Mouse (Mus musculus) ES-Bruce4 (cell line): ENCODE data around the gene Cutc. TPM values are rescaled to one million over a fixed set of nuclear protein-coding genes. Genes with fewer than 3 reads are reported as not detected.
A peak's percentile ranks its signal among the peaks of the same experiment; 100 is the strongest.

Experiments
- H3K27ac ChIP-seq: 2 replicates; pipeline ENCODE4 v1.5.1; 2012; ENCODE audit warnings: low read length, inconsistent platforms; ENCODE audit not compliant: insufficient read depth
- H3K27me3 ChIP-seq: 2 replicates; pipeline ENCODE4 v1.6.1; 2012; ENCODE audit warnings: mild to moderate bottlenecking, low read length, inconsistent platforms; ENCODE audit not compliant: control insufficient read depth, poor library complexity, insufficient read depth, severe bottlenecking
- H3K36me3 ChIP-seq: 2 replicates; pipeline ENCODE4 v1.6.1; 2012; ENCODE audit warnings: inconsistent platforms, mild to moderate bottlenecking, low read length, moderate library complexity; ENCODE audit not compliant: control insufficient read depth, poor library complexity, insufficient read depth, severe bottlenecking
- H3K4me1 ChIP-seq: one replicate; pipeline ENCODE4 v1.8.1; 2011; ENCODE audit warnings: low read length; ENCODE audit not compliant: control insufficient read depth, insufficient read depth
- H3K4me3 ChIP-seq: 2 replicates; pipeline ENCODE4 v1.5.1; 2011; ENCODE audit warnings: low read depth, mild to moderate bottlenecking, low read length
- H3K9ac ChIP-seq: 2 replicates; pipeline ENCODE4 v1.6.1; 2012; ENCODE audit warnings: low read depth, mild to moderate bottlenecking, inconsistent platforms; ENCODE audit not compliant: poor library complexity, severe bottlenecking
- H3K9me3 ChIP-seq: replicated peaks from 2 replicates; pipeline ENCODE4 v1.6.1; 2012; ENCODE audit warnings: mild to moderate bottlenecking, low read length, inconsistent platforms; ENCODE audit not compliant: control insufficient read depth, poor library complexity, insufficient read depth, severe bottlenecking
- CTCF ChIP-seq: IDR thresholded peaks from one replicate; pipeline ENCODE4 v1.8.1; 2011; ENCODE audit warnings: low read depth, low read length
- EP300 ChIP-seq: IDR thresholded peaks from 2 replicates; pipeline ENCODE4 v1.6.1; 2011; ENCODE audit warnings: low read depth, low read length; ENCODE audit not compliant: insufficient read depth
- POLR2A ChIP-seq: IDR thresholded peaks from one replicate; pipeline ENCODE4 v1.8.1; 2011; ENCODE audit warnings: low read length; ENCODE audit not compliant: insufficient read depth
- polyA plus RNA-seq: library from polyadenylated mRNA; stranded (reverse); fragments of >200 nt; gene quantifications from 2 replicates; pipeline ENCODE4 v1.2.4, GENCODE M21; 2011; ENCODE audit warnings: low read depth; ENCODE audit not compliant: missing spikeins, insufficient read depth, insufficient read length

Cutc gene
- polyA plus RNA-seq, 1 experiment = 8.0 TPM

DNA sequence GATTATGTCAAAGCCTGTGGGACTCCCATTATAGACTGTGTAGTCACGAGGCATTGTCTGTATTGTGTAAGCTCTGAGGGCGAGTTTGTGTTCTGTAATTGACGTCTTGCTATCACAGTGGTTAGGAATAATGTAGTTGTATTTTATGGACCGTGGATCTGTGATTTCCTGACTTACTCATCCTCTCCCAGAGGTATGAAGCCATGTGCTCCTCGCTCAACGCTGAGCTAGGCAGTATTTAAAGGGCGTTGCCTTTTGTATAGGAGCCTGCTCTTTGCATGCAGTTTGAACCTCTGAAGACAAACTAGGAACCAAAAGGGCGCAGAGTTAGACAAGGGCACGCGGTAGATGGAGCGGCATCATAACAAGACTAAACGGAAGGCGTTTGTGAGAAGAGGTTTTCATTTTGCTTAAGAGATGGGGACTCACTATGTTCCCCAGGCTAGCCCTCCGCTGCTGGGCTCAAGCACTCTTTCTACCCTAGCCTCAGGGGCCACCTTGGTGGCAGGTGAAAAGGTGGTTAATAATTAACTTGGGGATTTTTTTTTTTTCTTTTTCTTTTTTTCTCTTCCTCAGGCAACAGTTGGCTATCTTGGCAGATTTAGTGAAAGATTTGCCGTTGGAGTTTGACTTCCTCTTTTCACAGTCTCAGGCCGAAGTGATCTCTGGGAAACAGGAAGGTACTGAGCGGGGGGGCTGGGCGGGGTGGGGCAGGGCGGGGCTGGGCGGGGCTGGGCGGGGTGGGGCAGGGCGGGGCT is 41.5 kb upstream of the Cutc start:
- Histone ChIP-seq H3K9ac (0 out of 2 replicates have a peak overlapping the region, but pooled peaks have one; percentile 34), H3K4me3 (peak overlapping the region; percentile 53; the same call in 1 of the 2 replicates), H3K27ac (peak overlapping the region; percentile 9; the same call in 1 of the 2 replicates), H3K27me3 (no peaks in the 10 kb centered on the region), H3K36me3 (no peaks in the 10 kb centered on the region), H3K9me3 (no peaks in the 10 kb centered on the region), H3K4me1 (no peaks in the 10 kb centered on the region)
- no peak for TF ChIP-seq CTCF

DNA sequence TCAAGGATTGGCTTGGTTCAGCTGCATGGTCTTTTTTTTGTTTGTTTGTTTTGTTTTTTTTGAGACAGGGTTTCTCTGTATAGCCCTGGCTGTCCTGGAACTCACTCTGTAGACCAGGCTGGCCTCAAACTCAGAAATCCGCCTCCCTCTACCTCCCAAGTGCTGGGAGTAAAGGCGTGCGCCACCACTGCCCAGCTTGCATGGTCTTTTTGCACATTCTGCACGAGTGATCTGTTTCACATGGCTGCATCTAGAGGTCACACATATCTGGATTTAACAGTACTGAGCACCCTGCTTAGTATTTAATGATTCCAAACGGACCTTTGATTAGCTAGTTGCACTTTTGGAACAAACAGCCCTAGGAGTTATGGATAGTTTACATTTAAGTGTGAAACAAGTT is 40.8 kb upstream of the Cutc start:
- no peak overlapping the region for H3K27ac ChIP-seq
- no peaks in the 10 kb centered on the region for H3K9me3 ChIP-seq
- TF ChIP-seq CTCF (no peak), POLR2A (no peak), EP300 (no peak)
- H3K9ac ChIP-seq = no peak overlapping the region
- H3K36me3 ChIP-seq = no peaks in the 10 kb centered on the region
- no peak overlapping the region for H3K4me3 ChIP-seq
- no peaks in the 10 kb centered on the region for H3K4me1 ChIP-seq
- H3K27me3 ChIP-seq = no peaks in the 10 kb centered on the region

DNA sequence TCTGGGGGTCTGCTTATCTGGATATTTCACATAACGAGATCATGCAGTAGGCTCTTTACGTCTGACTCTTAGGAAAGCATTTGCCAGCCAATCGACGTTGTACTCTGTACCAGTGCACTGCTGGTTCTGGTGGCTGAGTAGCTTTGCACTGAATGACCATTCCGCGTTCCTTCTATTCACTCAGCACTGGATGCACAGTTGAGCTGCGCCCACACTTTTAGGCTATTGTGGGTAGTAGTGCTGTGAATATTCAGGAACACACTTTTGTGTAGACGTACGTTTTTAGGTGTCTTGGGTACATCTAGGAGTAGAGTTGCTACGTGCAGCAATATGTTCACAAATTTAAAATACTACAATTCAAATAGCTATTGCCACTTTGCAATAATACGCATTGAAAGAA is 32.7 kb upstream of the Cutc start:
- H3K4me3 ChIP-seq = no peak overlapping the region
- no peaks in the 10 kb centered on the region for H3K36me3 ChIP-seq
- TF ChIP-seq CTCF (no peak), EP300 (no peak), POLR2A (no peak)
- no peak overlapping the region for H3K27ac ChIP-seq
- no peaks in the 10 kb centered on the region for H3K4me1 ChIP-seq
- no peak overlapping the region for H3K9ac ChIP-seq
- no peaks in the 10 kb centered on the region for H3K9me3 ChIP-seq
- no peaks in the 10 kb centered on the region for H3K27me3 ChIP-seq

- H3K9me3 ChIP-seq = no peaks in the 10 kb centered on the region
- no peak overlapping the region for H3K9ac ChIP-seq
- no peaks in the 10 kb centered on the region for H3K27me3 ChIP-seq
- no peak overlapping the region for H3K4me3 ChIP-seq
- H3K4me1 ChIP-seq = no peaks in the 10 kb centered on the region
- H3K27ac ChIP-seq = no peak overlapping the region
- no peak for TF ChIP-seq POLR2A
- TF ChIP-seq CTCF = no peak
- TF ChIP-seq EP300 = no peak
- no peaks in the 10 kb centered on the region for H3K36me3 ChIP-seq
Measured at GRCm38 (mm10) chr19:43722891-43723290, 29.9 kb upstream of the Cutc start.

DNA sequence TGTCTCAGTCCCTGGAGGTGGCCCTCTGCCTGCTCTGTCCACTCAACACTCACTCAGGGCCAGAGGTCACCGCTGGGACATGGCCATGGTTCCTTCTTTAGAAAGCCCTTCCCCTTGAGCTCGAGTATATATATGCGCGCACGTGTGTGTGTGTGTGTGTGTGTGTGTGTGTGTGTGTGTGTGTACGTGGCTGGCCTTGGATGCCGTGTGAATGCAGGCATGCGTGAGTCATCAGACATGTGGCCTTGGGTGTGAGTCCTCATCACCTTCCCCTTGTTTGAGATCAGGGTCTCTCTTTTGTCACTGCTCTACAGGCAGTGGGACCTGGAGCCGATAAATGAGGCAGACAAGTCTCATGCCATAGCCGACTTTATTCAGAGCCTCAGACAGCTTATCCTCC is 29.3 kb upstream of the Cutc start:
- Histone ChIP-seq H3K9ac (no peak overlapping the region), H3K36me3 (no peaks in the 10 kb centered on the region), H3K27me3 (no peaks in the 10 kb centered on the region), H3K4me1 (no peaks in the 10 kb centered on the region), H3K27ac (no peak overlapping the region), H3K9me3 (no peaks in the 10 kb centered on the region), H3K4me3 (no peak overlapping the region)
- TF ChIP-seq CTCF (no peak), EP300 (no peak), POLR2A (no peak)

DNA sequence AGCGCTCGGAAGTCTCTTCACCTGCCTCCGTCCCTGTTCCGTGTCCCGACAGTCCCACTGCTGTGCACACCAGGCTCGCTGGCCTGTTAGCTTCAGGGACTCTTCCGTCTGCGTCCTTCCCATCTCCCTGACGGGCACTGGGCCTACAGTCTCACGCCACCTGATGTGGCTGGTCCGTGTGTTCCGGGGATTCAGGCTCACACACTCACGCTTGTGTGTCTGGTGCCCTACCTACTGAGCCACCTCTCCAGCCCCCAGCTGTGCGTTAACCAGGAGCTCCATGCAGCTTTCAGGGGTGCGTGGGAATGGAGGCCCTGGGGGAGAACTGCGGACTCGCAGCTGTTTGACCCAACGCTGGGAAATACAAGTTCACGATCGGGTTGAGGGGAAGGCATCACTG is 28.6 kb upstream of the Cutc start:
- no peak for TF ChIP-seq EP300
- no peak for TF ChIP-seq POLR2A
- TF ChIP-seq CTCF = no peak
- no peak overlapping the region for H3K4me3 ChIP-seq
- H3K27me3 ChIP-seq = no peaks in the 10 kb centered on the region
- H3K9ac ChIP-seq = no peak overlapping the region
- no peaks in the 10 kb centered on the region for H3K4me1 ChIP-seq
- no peaks in the 10 kb centered on the region for H3K9me3 ChIP-seq
- no peaks in the 10 kb centered on the region for H3K36me3 ChIP-seq
- H3K27ac ChIP-seq = no peak overlapping the region
